Mouse (Mus musculus) cerebellum, postnatal 10 days (tissue): ENCODE measurements at regions not wholly inside any gene's neighbourhood (a gene's known extent, or its start where the extent isn't known, plus 50 kb on each side); places are given as distances from the start of the nearest gene placed in this dataset.
A peak's percentile ranks its signal among the peaks of the same experiment; 100 is the strongest.

Experiments used
- DNase-seq, 2 experiments: peaks; one replicate each; pipeline ENCODE4 v3.0.0; 2021; ENCODE audit warnings: mixed read lengths in 2 of 2

GRCm38 (mm10) chr3:18937333-18938122 lies 690.9 kb downstream of the 1700064H15Rik start:
- no peak for DNase-seq

- DNase-seq = no peak
These were observed 686.9 kb downstream of the 1700064H15Rik start for GRCm38 (mm10) chr3:18941301-18942177.

- DNase-seq = no peak
These were observed 668.1 kb downstream of the 1700064H15Rik start for GRCm38 (mm10) chr3:18960341-18960740.

GRCm38 (mm10) chr3:18988662-18989061 lies 639.8 kb downstream of the 1700064H15Rik start:
- DNase-seq = peak; percentile 88 to 92

GRCm38 (mm10) chr3:18989577-18990240 lies 638.8 kb downstream of the 1700064H15Rik start:
- peak; percentile 99 for DNase-seq

- peak; percentile 46 to 49 for DNase-seq
These were observed 628.3 kb downstream of the 1700064H15Rik start for GRCm38 (mm10) chr3:19000179-19000578.

GRCm38 (mm10) chr3:19002056-19002455 lies 626.4 kb downstream of the 1700064H15Rik start:
- peak; percentile 75 to 77 for DNase-seq

GRCm38 (mm10) chr3:19004792-19005191 lies 623.7 kb downstream of the 1700064H15Rik start:
- DNase-seq = peak; percentile 71 to 75

GRCm38 (mm10) chr3:19044566-19044965 lies 583.9 kb downstream of the 1700064H15Rik start:
- no peak for DNase-seq

- DNase-seq = peak in 1 of 2 experiments; percentile 19
These were observed 582.5 kb downstream of the 1700064H15Rik start for GRCm38 (mm10) chr3:19045933-19046332.

GRCm38 (mm10) chr3:19046610-19047009 lies 581.9 kb downstream of the 1700064H15Rik start:
- peak; percentile 20 to 32 for DNase-seq

GRCm38 (mm10) chr3:19055961-19056360 lies 572.5 kb downstream of the 1700064H15Rik start:
- no peak for DNase-seq

- DNase-seq = no peak
These were observed 571.9 kb downstream of the 1700064H15Rik start for GRCm38 (mm10) chr3:19056623-19057022.

- peak; percentile 45 to 61 for DNase-seq
These were observed 568.3 kb downstream of the 1700064H15Rik start for GRCm38 (mm10) chr3:19059906-19060870.

- peak; percentile 49 to 58 for DNase-seq
These were observed 566.8 kb downstream of the 1700064H15Rik start for GRCm38 (mm10) chr3:19061488-19062248.

GRCm38 (mm10) chr3:19062249-19062859 lies 566.1 kb downstream of the 1700064H15Rik start:
- DNase-seq = peak; percentile 82 to 90

GRCm38 (mm10) chr3:19067141-19067757 lies 561.2 kb downstream of the 1700064H15Rik start:
- DNase-seq = no peak
